Mouse (Mus musculus) CH12.LX (cell line): ENCODE results near the gene Fam187a. TPM values are rescaled to one million over a fixed set of nuclear protein-coding genes. Genes with fewer than 3 reads are reported as not detected.

Source experiments
- DNase-seq: peaks from one replicate; pipeline ENCODE4 v3.0.0-alpha.2; 2013; ENCODE audit errors: extremely low read depth
- H3K27ac ChIP-seq: 2 replicates; pipeline ENCODE4 v1.5.1; 2012; ENCODE audit warnings: low read depth, mild to moderate bottlenecking, control low read depth, moderate library complexity; ENCODE audit not compliant: insufficient read depth
- H3K27me3 ChIP-seq: replicated peaks from 2 replicates; pipeline ENCODE3; 2012; ENCODE audit warnings: inconsistent platforms
- H3K36me3 ChIP-seq, 2 experiments: replicated peaks in 1 of 2; 2 replicates each; pipeline versions ENCODE3 to v1.6.1; 2012; ENCODE audit warnings: inconsistent platforms in 1 of 2, low read length in 1 of 2, mild to moderate bottlenecking in 1 of 2, mixed read lengths in 1 of 2, moderate library complexity in 1 of 2; ENCODE audit not compliant: control insufficient read depth in 1 of 2, insufficient read depth in 1 of 2
- H3K4me1 ChIP-seq, 2 experiments: 2 replicates each; pipeline ENCODE4 v1.6.1; 2012; ENCODE audit warnings: inconsistent platforms in 1 of 2, moderate library complexity in 1 of 2; ENCODE audit not compliant: insufficient read depth in 2 of 2, control insufficient read depth in 1 of 2
- H3K4me2 ChIP-seq: 2 replicates; pipeline ENCODE4 v1.6.1; 2012; ENCODE audit warnings: low read depth, mild to moderate bottlenecking, control low read depth; ENCODE audit not compliant: poor library complexity, insufficient read depth, severe bottlenecking
- H3K4me3 ChIP-seq, 3 experiments: fragments of 150-350 bp in 1 of 3; sonication (generic) in 1 of 3; replicated peaks in 1 of 3; 2 replicates each; pipeline versions ENCODE3 to v1.5.1; 2011 to 2012; ENCODE audit warnings: low read depth in 2 of 3, low read length in 2 of 3, mild to moderate bottlenecking in 2 of 3, moderate library complexity in 2 of 3, control low read depth in 1 of 3, improper control_type of control experiment in 1 of 3, inconsistent platforms in 1 of 3, mixed read lengths in 1 of 3; ENCODE audit not compliant: poor library complexity in 1 of 3
- H3K79me2 ChIP-seq: replicated peaks from 2 replicates; pipeline ENCODE4 v1.6.1; 2012; ENCODE audit warnings: mild to moderate bottlenecking, moderate library complexity; ENCODE audit not compliant: control insufficient read depth, poor library complexity, insufficient read depth, severe bottlenecking; ENCODE audit errors: extremely low read depth
- H3K9ac ChIP-seq: 2 replicates; pipeline ENCODE4 v1.6.1; 2012; ENCODE audit warnings: low read depth, mild to moderate bottlenecking, control low read depth, moderate library complexity; ENCODE audit not compliant: insufficient read depth
- H3K9me3 ChIP-seq: replicated peaks from 2 replicates; pipeline ENCODE3; 2012; ENCODE audit warnings: low read length, inconsistent platforms, mixed read lengths
- BHLHE40 ChIP-seq: IDR thresholded peaks from 2 replicates; pipeline ENCODE4 v1.6.1; 2011; ENCODE audit warnings: mild to moderate bottlenecking, low read depth, low read length, improper control_type of control experiment
- CHD1 ChIP-seq: IDR thresholded peaks from 2 replicates; pipeline ENCODE4 v1.6.1; 2012; ENCODE audit warnings: low read depth, low read length, improper control_type of control experiment, inconsistent platforms
- CHD2 ChIP-seq: IDR thresholded peaks from 2 replicates; pipeline ENCODE4 v1.6.1; 2011; ENCODE audit warnings: low read length, improper control_type of control experiment
- CTCF ChIP-seq, 2 experiments: IDR thresholded peaks in 1 of 2; conservative IDR thresholded peaks in 1 of 2; 2 replicates each; pipeline ENCODE4 v1.5.1; 2011 to 2012; ENCODE audit warnings: low read depth in 2 of 2, low read length in 2 of 2, improper control_type of control experiment in 1 of 2, inconsistent platforms in 1 of 2, mild to moderate bottlenecking in 1 of 2, moderate library complexity in 1 of 2
- E2F4 ChIP-seq: IDR thresholded peaks from 2 replicates; pipeline ENCODE4 v1.6.1; 2011; ENCODE audit warnings: low read depth, low read length, improper control_type of control experiment; ENCODE audit not compliant: insufficient replicate concordance
- ELF1 ChIP-seq: IDR thresholded peaks from 2 replicates; pipeline ENCODE4 v1.6.1; 2014; ENCODE audit warnings: low read depth, mild to moderate bottlenecking, inconsistent platforms, low read length, improper control_type of control experiment
- EP300 ChIP-seq: IDR thresholded peaks from 2 replicates; pipeline ENCODE4 v1.6.1; 2011; ENCODE audit warnings: low read length, improper control_type of control experiment
- ETS1 ChIP-seq: conservative IDR thresholded peaks from 2 replicates; pipeline ENCODE4 v1.6.1; 2012; ENCODE audit warnings: low read depth, mild to moderate bottlenecking, inconsistent platforms, low read length, improper control_type of control experiment, moderate library complexity
- GABPA ChIP-seq: IDR thresholded peaks from 2 replicates; pipeline ENCODE4 v1.6.1; 2012; ENCODE audit warnings: low read depth, low read length, improper control_type of control experiment, inconsistent platforms; ENCODE audit not compliant: insufficient replicate concordance
- HCFC1 ChIP-seq: IDR thresholded peaks from 2 replicates; pipeline ENCODE4 v1.6.1; 2012; ENCODE audit warnings: low read depth, mild to moderate bottlenecking, inconsistent platforms, low read length, improper control_type of control experiment
- IRF4 ChIP-seq: IDR thresholded peaks from 2 replicates; pipeline ENCODE4 v1.6.1; 2014; ENCODE audit warnings: low read depth, mild to moderate bottlenecking, inconsistent platforms, low read length, improper control_type of control experiment
- JUN ChIP-seq: IDR thresholded peaks from 2 replicates; pipeline ENCODE4 v1.6.1; 2011; ENCODE audit warnings: low read depth, mild to moderate bottlenecking, low read length, improper control_type of control experiment, moderate library complexity; ENCODE audit not compliant: insufficient read depth
- JUND ChIP-seq: conservative IDR thresholded peaks from 2 replicates; pipeline ENCODE4 v1.6.1; 2011; ENCODE audit warnings: low read depth, low read length, improper control_type of control experiment
- KAT2A ChIP-seq: IDR thresholded peaks from 2 replicates; pipeline ENCODE4 v1.6.1; 2012; ENCODE audit warnings: low read length, improper control_type of control experiment, inconsistent platforms; ENCODE audit not compliant: insufficient replicate concordance
- MAFK ChIP-seq: IDR thresholded peaks from 2 replicates; pipeline ENCODE4 v1.6.1; 2011; ENCODE audit warnings: low read length, improper control_type of control experiment; ENCODE audit not compliant: insufficient replicate concordance
- MAX ChIP-seq: IDR thresholded peaks from 2 replicates; pipeline ENCODE4 v1.6.1; 2011; ENCODE audit warnings: low read length, improper control_type of control experiment
- MAZ ChIP-seq: IDR thresholded peaks from 2 replicates; pipeline ENCODE4 v1.6.1; 2012; ENCODE audit warnings: low read depth, mild to moderate bottlenecking, inconsistent platforms, low read length, improper control_type of control experiment, moderate library complexity
- MEF2A ChIP-seq: IDR thresholded peaks from 2 replicates; pipeline ENCODE4 v1.6.1; 2014; ENCODE audit warnings: low read depth, mild to moderate bottlenecking, inconsistent platforms, low read length, improper control_type of control experiment, borderline replicate concordance
- MXI1 ChIP-seq: IDR thresholded peaks from 2 replicates; pipeline ENCODE4 v1.6.1; 2011; ENCODE audit warnings: mild to moderate bottlenecking, low read depth, low read length, improper control_type of control experiment
- MYC ChIP-seq: IDR thresholded peaks from 2 replicates; pipeline ENCODE4 v1.6.1; 2011; ENCODE audit warnings: low read depth, mild to moderate bottlenecking, improper control_type of control experiment, low read length
- NELFE ChIP-seq: IDR thresholded peaks from 2 replicates; pipeline ENCODE4 v1.6.1; 2011; ENCODE audit warnings: low read depth, low read length, improper control_type of control experiment
- NRF1 ChIP-seq: IDR thresholded peaks from 2 replicates; pipeline ENCODE4 v1.6.1; 2014; ENCODE audit warnings: low read depth, mild to moderate bottlenecking, inconsistent platforms, low read length, improper control_type of control experiment, moderate library complexity
- PAX5 ChIP-seq: IDR thresholded peaks from 2 replicates; pipeline ENCODE4 v1.6.1; 2012; ENCODE audit warnings: low read length, inconsistent platforms, mixed read lengths
- POLR2A ChIP-seq: IDR thresholded peaks from 2 replicates; pipeline ENCODE4 v1.6.1; 2011; ENCODE audit warnings: low read depth, mild to moderate bottlenecking, improper control_type of control experiment, low read length
- POLR2AphosphoS2 ChIP-seq: IDR thresholded peaks from 2 replicates; pipeline ENCODE4 v1.6.1; 2011; ENCODE audit warnings: low read depth, low read length, improper control_type of control experiment
- RAD21 ChIP-seq: IDR thresholded peaks from 2 replicates; pipeline ENCODE4 v1.6.1; 2011; ENCODE audit warnings: low read depth, mild to moderate bottlenecking, low read length, improper control_type of control experiment, moderate library complexity
- RCOR1 ChIP-seq: conservative IDR thresholded peaks from 2 replicates; pipeline ENCODE4 v1.6.1; 2012; ENCODE audit warnings: low read depth, mild to moderate bottlenecking, inconsistent platforms, low read length, improper control_type of control experiment
- SIN3A ChIP-seq: IDR thresholded peaks from 2 replicates; pipeline ENCODE4 v1.6.1; 2012; ENCODE audit warnings: low read length, improper control_type of control experiment, inconsistent platforms
- SMC3 ChIP-seq: IDR thresholded peaks from 2 replicates; pipeline ENCODE4 v1.6.1; 2011; ENCODE audit warnings: low read depth, low read length, improper control_type of control experiment
- TBP ChIP-seq: conservative IDR thresholded peaks from 2 replicates; pipeline ENCODE4 v1.6.1; 2011; ENCODE audit warnings: low read depth, low read length, improper control_type of control experiment
- TCF12 ChIP-seq: IDR thresholded peaks from 2 replicates; pipeline ENCODE4 v1.6.1; 2014; ENCODE audit warnings: low read depth, mild to moderate bottlenecking, inconsistent platforms, low read length, improper control_type of control experiment
- UBTF ChIP-seq: IDR thresholded peaks from 2 replicates; pipeline ENCODE4 v1.6.1; 2012; ENCODE audit warnings: low read depth, mild to moderate bottlenecking, inconsistent platforms, low read length, improper control_type of control experiment, moderate library complexity
- USF1 ChIP-seq: IDR thresholded peaks from 2 replicates; pipeline ENCODE4 v1.6.1; 2014; ENCODE audit warnings: low read depth, mild to moderate bottlenecking, inconsistent platforms, low read length, improper control_type of control experiment
- USF2 ChIP-seq: conservative IDR thresholded peaks from 2 replicates; pipeline ENCODE4 v1.6.1; 2011; ENCODE audit warnings: low read depth, low read length, improper control_type of control experiment
- ZC3H11A ChIP-seq: IDR thresholded peaks from 2 replicates; pipeline ENCODE4 v1.6.1; 2012; ENCODE audit warnings: low read depth, mild to moderate bottlenecking, inconsistent platforms, low read length, improper control_type of control experiment
- ZKSCAN1 ChIP-seq: IDR thresholded peaks from 2 replicates; pipeline ENCODE4 v1.6.1; 2012; ENCODE audit warnings: low read depth, inconsistent platforms, low read length, improper control_type of control experiment, borderline replicate concordance
- ZMIZ1 ChIP-seq: IDR thresholded peaks from 2 replicates; pipeline ENCODE4 v1.6.1; 2012; ENCODE audit warnings: low read depth, mild to moderate bottlenecking, inconsistent platforms, low read length, improper control_type of control experiment
- ZNF384 ChIP-seq: IDR thresholded peaks from 2 replicates; pipeline ENCODE4 v1.6.1; 2012; ENCODE audit warnings: low read depth, low read length, improper control_type of control experiment, inconsistent platforms
- dilution Hi-C: fragments of 300-500 bp; cut with MboI; formaldehyde crosslinking; loops from 2 replicates; pipeline ENCODE4 v1.14.3; 2020; ENCODE audit warnings: low sequenced_read_pairs; ENCODE audit not compliant: extremely low pct_unique_long_range_greater_than_20kb, extremely low pct_ligation_motif_present
- in situ Hi-C: fragments of 300-500 bp; cut with MboI; formaldehyde crosslinking; loops from 3 replicates; pipeline ENCODE4 v1.14.3; 2019; ENCODE audit warnings: low sequenced_read_pairs, low pct_ligation_motif_present, low pct_unique_long_range_greater_than_20kb, mixed read lengths
- polyA plus RNA-seq: library from polyadenylated mRNA; unstranded; fragments of >175 nt; gene quantifications from 2 replicates; pipeline ENCODE4 v1.2.1, GENCODE M21; 2012; ENCODE audit warnings: low read depth; ENCODE audit not compliant: insufficient read length
- total RNA-seq, 2 experiments: library from RNA; depleted of rRNA; stranded (reverse); fragments of 300-350 nt in 1 of 2; fragments of >200 nt in 1 of 2; gene quantifications; 2 replicates each; pipeline ENCODE4 v1.2.3; 2012 to 2014

Gene Fam187a
- total and polyA plus RNA-seq, 3 experiments, result not detected

DNA sequence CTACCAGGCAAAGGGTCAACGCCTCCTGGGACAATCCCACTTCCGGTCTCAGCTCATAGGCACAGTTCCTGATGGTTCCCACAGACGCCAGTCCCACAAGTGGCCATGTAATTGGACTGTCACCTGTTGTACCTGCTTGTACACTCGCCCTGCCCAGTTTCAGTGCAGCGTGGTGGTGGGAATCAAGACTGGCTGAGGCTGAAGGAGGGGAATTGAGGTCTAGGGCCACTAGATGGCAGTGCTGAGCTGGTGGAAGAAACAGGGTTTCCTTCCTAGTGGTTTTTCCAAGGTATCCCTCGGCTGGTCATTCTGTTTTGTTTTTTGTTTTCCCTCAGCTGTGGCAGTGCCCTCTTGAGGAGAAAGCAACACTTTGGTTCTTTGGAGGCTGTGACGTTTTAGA, 15.8 kb downstream of the Fam187a start, which contains the start of gene Gfap:
Gene Gfap (minus strand): TSS at position 150 of the 400 bp plus-strand sequence.
- peaks cover 3 to 11% of the 10 kb centered on the region in 2 experiments; a peak in 2 of 4 replicates for H3K4me1 ChIP-seq

DNA sequence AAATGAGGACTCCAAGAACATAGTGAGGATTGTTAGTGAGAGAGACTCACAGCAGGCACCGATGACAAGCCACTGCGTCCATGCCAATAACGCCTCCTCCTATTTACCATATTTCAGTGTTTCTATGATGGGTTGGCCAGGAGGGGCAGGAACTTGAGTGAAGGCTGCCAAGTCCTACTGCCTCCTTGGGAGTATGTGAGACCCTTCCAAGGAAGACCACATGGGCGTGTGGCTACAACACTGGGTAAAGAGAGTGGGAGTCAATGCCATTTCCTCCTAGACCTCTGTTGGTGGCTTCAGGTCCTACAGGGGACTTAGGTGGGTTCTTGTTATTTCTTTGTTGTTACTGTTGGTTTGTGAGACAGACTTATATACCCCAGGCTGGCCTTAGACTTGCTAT, 16.2 kb downstream of the Fam187a start:
- Histone ChIP-seq H3K36me3 (peaks cover 18 to 31% of the 10 kb centered on the region in 2 experiments), H3K9ac (no peak overlapping the region), H3K27ac (no peak overlapping the region), H3K27me3 (peaks cover 25% of the 10 kb centered on the region), H3K4me1 (peaks cover 3 to 11% of the 10 kb centered on the region in 2 experiments; a peak in 2 of 4 replicates), H3K79me2 (no peaks in the 10 kb centered on the region), H3K9me3 (no peaks in the 10 kb centered on the region), H3K4me2 (no peak overlapping the region), H3K4me3 (no peak overlapping the region)
- dilution Hi-C loops (no loop called here), in situ Hi-C loops (no loop called here)
- TF ChIP-seq USF1, result no peak
- no peak for TF ChIP-seq JUND
- TF ChIP-seq MAFK, result no peak
- TF ChIP-seq MEF2A, result no peak
- TF ChIP-seq UBTF, result no peak
- 0 out of 2 replicates have a peak, but pooled peaks have one; percentile 18 for TF ChIP-seq MYC
- no peak for TF ChIP-seq CHD1
- no peak for DNase-seq

More for the DNA sequence above, 15.8 kb downstream of the Fam187a start, which contains the start of gene Gfap:
- Histone ChIP-seq H3K27me3 (peaks cover 30% of the 10 kb centered on the region), H3K36me3 (peaks cover 13 to 27% of the 10 kb centered on the region in 2 experiments), H3K79me2 (no peaks in the 10 kb centered on the region), H3K4me2 (no peak within 1 kb of the TSS), H3K4me3 (no peak within 1 kb of the TSS), H3K9me3 (no peaks in the 10 kb centered on the region), H3K27ac (no peak within 1 kb of the TSS), H3K9ac (no peak within 1 kb of the TSS)
- dilution Hi-C loops, result no loop called here
- DNase-seq, result peak; percentile 77
- no peak for TF ChIP-seq TBP
- no peak for TF ChIP-seq GABPA
- no peak for TF ChIP-seq USF1
- TF ChIP-seq E2F4, result no peak
- TF ChIP-seq IRF4, result peak; percentile 56; the same call in 1 of the 2 replicates
- TF ChIP-seq UBTF, result no peak
- TF ChIP-seq MXI1, result no peak; the same call in 1 of the 2 replicates
- TF ChIP-seq POLR2AphosphoS2, result no peak
- TF ChIP-seq CHD2, result no peak
- no peak for TF ChIP-seq TCF12
- no peak for TF ChIP-seq SIN3A
- TF ChIP-seq SMC3, result peak; percentile 95
- 0 out of 2 replicates have a peak, but pooled peaks have one; percentile 8 for TF ChIP-seq MEF2A
- TF ChIP-seq POLR2A, result no peak
- no peak for TF ChIP-seq ZMIZ1
- TF ChIP-seq MAZ, result peak; percentile 64; the same call in 1 of the 2 replicates
- peak; percentile 96 for TF ChIP-seq RAD21
- no peak; the same call in 1 of the 2 replicates for TF ChIP-seq MYC
- TF ChIP-seq ELF1, result peak; percentile 33; the same call in 1 of the 2 replicates
- TF ChIP-seq KAT2A, result no peak
- TF ChIP-seq USF2, result no peak
- peak; percentile 65 for TF ChIP-seq ZC3H11A
- no peak for TF ChIP-seq RCOR1
- peak; percentile 30; the same call in 1 of the 2 replicates for TF ChIP-seq JUND
- TF ChIP-seq MAX, result no peak
- TF ChIP-seq EP300, result no peak
- no peak for TF ChIP-seq HCFC1
- no peak for TF ChIP-seq BHLHE40
- no peak for TF ChIP-seq CHD1
- TF ChIP-seq MAFK, result no peak
- no peak for TF ChIP-seq ZNF384
- no peak for TF ChIP-seq JUN
- TF ChIP-seq ZKSCAN1, result no peak
- no peak for TF ChIP-seq PAX5
- TF ChIP-seq NRF1, result no peak
- TF ChIP-seq CTCF (conservative IDR thresholded peaks at IDR 0.05 in 1 of 2, IDR thresholded peaks at IDR 0.05 in 1 of 2; ENCODE audit: low read depth in 2 of 2, low read length in 2 of 2), result peak; percentile 98 to 99
- TF ChIP-seq ETS1, result no peak
- peak; percentile 16; the same call in 1 of the 2 replicates for TF ChIP-seq NELFE
- in situ Hi-C loops, result no loop called here
